Mouse (Mus musculus): ENCODE measurements around the gene Slc37a1. TPM values are rescaled to one million over a fixed set of nuclear protein-coding genes. Genes with fewer than 3 reads are reported as not detected.

Gene Slc37a1
- 5.3 and 10.1 TPM in 2 replicates for polyA plus RNA-seq (2015; fragmentation: Nextera tagmentation; extraction: Ambion mirVana)

DNA sequence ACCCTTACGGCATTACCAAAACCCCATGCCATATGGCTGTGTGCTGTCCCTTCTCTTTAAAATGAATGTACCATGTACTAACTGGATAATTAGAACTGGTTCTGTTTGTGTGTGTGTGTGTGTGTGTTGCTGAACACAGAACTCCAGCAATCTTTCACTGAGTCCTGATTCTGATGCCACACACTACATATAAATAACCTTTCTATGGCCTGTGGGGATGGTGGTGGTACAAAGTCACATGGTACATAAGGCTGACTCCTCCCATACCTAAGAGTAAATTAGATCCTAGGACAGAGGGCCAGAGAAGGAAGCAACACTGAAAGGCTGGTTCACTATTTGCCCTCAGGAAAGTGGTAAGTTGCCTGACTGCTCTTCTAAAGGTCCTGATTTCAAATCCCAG, at the start of gene Slc37a1:
Gene Slc37a1 (plus strand): TSS at position 301 of the 400 bp plus-strand sequence.

DNA sequence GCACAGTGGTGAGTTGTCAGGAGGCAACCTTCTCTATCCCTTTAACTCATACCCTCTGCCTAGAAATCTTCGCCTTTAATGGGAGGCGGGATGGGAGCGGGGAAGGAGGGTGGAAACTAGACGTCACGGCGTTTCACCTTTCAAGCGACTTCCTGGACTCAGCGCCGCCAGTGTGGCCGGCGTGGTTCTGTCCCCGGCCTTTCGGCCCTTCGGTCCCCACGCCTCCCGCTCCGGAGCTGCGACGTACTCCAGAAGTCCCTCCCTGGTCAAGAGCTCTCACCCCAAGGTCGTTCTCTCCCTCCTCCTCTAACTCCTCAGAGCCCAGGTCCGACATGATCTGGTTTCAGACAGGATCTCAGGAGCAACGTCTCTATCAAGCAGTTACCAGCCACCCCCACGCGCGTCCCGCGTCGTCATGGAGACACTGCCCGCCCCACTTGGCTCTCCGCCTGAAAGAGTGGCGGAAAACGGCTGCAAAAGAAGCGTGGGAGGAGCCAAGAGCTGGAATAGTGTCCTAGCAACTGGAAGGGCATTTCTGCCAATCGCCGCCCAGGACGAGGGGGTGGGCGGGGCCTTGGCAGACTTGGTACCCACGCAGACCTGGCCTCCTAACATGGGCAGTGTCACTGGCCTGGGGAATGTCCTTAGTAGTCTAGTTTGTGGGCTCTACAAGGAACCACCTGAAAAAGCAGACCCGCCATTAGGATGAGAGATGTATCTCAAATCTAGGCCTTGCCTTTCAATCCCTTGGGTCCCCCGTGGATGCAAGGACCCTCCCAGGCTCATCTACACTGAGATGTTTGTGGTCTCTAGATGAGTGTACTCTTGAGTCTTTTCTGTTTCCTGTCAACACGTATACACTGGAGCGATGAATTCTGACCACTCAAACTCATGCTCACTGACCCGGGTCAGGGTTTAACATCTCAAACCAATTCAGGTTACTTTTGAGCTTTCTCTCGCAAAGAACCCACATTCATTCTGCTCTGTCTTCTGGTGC, 9.4 kb upstream of the Slc37a1 start, which contains the start of gene Rsph1:
Gene Rsph1 (minus strand): TSS at position 462 of the 997 bp plus-strand sequence.

DNA sequence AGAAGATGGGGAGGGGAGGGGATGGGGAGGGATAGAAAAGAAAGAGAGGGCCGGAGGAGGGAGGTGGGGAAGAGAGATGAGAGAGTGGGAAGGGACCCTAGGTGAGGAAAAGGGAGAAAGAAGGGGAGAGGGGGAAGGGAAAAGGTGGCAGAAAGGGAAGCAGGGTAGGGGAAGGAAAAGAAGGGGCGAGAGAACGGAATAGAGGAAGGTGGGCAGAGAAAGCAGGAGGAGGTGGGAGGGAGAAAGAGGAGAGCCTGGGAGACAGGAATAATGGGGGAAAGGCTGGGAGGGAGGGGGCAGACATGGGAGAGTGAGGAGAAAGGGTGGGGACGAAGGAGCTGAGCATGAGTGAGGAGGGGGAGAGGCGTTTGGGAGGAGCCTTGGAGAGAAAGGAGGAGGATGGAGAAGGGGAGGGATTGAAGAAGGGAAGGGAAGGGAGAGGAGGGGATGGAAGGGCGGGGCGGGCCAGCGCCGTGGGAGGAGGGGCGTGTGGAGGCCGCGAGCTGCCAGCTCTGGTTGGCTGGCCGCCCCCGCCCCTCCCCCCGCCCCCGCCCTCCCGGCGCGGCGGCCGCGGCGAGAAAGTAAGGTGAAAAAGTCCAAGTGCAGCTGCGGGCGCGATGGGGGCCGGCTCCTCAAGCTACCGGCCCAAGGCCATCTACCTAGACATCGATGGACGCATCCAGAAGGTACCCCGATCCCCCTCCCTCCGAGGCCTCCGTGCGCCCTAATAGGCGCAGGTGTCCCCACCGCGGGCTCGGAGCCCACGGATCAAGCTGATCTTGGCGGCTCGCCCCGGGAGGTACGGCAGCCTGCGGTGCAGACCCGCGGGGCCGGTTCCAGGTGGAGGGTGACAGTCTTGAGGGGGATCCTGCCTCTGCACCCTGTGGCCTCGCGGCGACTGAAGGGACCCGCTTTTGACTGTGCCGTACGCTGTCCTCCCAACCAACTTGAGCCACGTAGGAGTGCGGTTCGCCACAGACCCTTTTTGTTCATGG, 99.4 kb downstream of the Slc37a1 start, which contains the start of gene Pde9a:
Gene Pde9a (plus strand): TSS at position 540 of the 995 bp plus-strand sequence.

Other genes with a start within 250 kb of the Slc37a1 start
- gene Abcg1, start 229.1 kb upstream of the Slc37a1 start, polyA plus RNA-seq (2015; fragmentation: Nextera tagmentation; extraction: Ambion mirVana): 6.5 and 8.4 TPM in 2 replicates
- 18.3 and 43.0 TPM in 2 replicates for gene Tff3, start 157.1 kb upstream of the Slc37a1 start, polyA plus RNA-seq (2015; fragmentation: Nextera tagmentation; extraction: Ambion mirVana)
- gene Tff2, start 142.5 kb upstream of the Slc37a1 start, polyA plus RNA-seq (2015; fragmentation: Nextera tagmentation; extraction: Ambion mirVana): 2.1 TPM in 1 of 2 replicates, not detected in the other
- gene Tff1, start 121.5 kb upstream of the Slc37a1 start, polyA plus RNA-seq (2015; fragmentation: Nextera tagmentation; extraction: Ambion mirVana): 0.79 and 19.9 TPM in 2 replicates
- not detected in 2 replicates for gene Tmprss3, start 87.8 kb upstream of the Slc37a1 start, polyA plus RNA-seq (2015; fragmentation: Nextera tagmentation; extraction: Ambion mirVana)
- gene Ubash3a, start 78.9 kb upstream of the Slc37a1 start, polyA plus RNA-seq (2015; fragmentation: Nextera tagmentation; extraction: Ambion mirVana): 0.49 and 0.86 TPM in 2 replicates
- gene Rsph1, start 9.4 kb upstream of the Slc37a1 start, polyA plus RNA-seq (2015; fragmentation: Nextera tagmentation; extraction: Ambion mirVana): 2.5 TPM in 2 replicates
- gene Pde9a, start 99.4 kb downstream of the Slc37a1 start, polyA plus RNA-seq (2015; fragmentation: Nextera tagmentation; extraction: Ambion mirVana): 6.5 and 14.8 TPM in 2 replicates
- gene Wdr4, start 233.2 kb downstream of the Slc37a1 start, polyA plus RNA-seq (2015; fragmentation: Nextera tagmentation; extraction: Ambion mirVana): 15.4 and 16.7 TPM in 2 replicates
- gene Ndufv3, start 233.3 kb downstream of the Slc37a1 start, polyA plus RNA-seq (2015; fragmentation: Nextera tagmentation; extraction: Ambion mirVana): 443 and 494 TPM in 2 replicates